Mouse (Mus musculus) frontal cortex, postnatal 36 days (tissue): ENCODE measurements around the gene Pnmal1.
A peak's percentile ranks its signal among the peaks of the same experiment; 100 is the strongest.

ENCODE experiments used
- DNase-seq, 2 experiments: peaks; one replicate each; pipeline ENCODE4 v3.0.0; 2022; ENCODE audit warnings: low spot score in 2 of 2

The Pnmal1 gene

GRCm38 (mm10) chr7:16959539-16960187 lies at the start of gene Pnmal1:
Gene Pnmal1, plus strand, starts transcription at chr7:16959679.
- DNase-seq: peak; percentile 90 to 96

- no peak for DNase-seq
Observed at GRCm38 (mm10) chr7:16909909-16910308, 49.6 kb upstream of the Pnmal1 start.

GRCm38 (mm10) chr7:16911904-16912303 lies 47.6 kb upstream of the Pnmal1 start:
- DNase-seq: no peak

GRCm38 (mm10) chr7:16912360-16912759 lies 47.1 kb upstream of the Pnmal1 start:
- no peak for DNase-seq

- DNase-seq: peak; percentile 70 to 78
Observed at GRCm38 (mm10) chr7:16913806-16914452, 45.5 kb upstream of the Pnmal1 start.

GRCm38 (mm10) chr7:16914453-16915343 lies 44.8 kb upstream of the Pnmal1 start:
- DNase-seq: no peak

- no peak for DNase-seq
Observed at GRCm38 (mm10) chr7:16915461-16916340, 43.8 kb upstream of the Pnmal1 start.

GRCm38 (mm10) chr7:16916342-16917265 lies 42.9 kb upstream of the Pnmal1 start:
- no peak for DNase-seq

- no peak for DNase-seq
Observed at GRCm38 (mm10) chr7:16917447-16917846, 42.0 kb upstream of the Pnmal1 start.

GRCm38 (mm10) chr7:16918014-16918413 lies 41.5 kb upstream of the Pnmal1 start:
- DNase-seq: peak; percentile 80 to 82

- DNase-seq: no peak
Observed at GRCm38 (mm10) chr7:16918670-16919069, 40.8 kb upstream of the Pnmal1 start.

- no peak for DNase-seq
Observed at GRCm38 (mm10) chr7:16919395-16920149, 39.9 kb upstream of the Pnmal1 start.

GRCm38 (mm10) chr7:16920150-16920579 lies 39.3 kb upstream of the Pnmal1 start:
- no peak for DNase-seq

- DNase-seq: peak in 1 of 2 experiments; percentile 58
Observed at GRCm38 (mm10) chr7:16920818-16921791, 38.4 kb upstream of the Pnmal1 start.

- no peak for DNase-seq
Observed at GRCm38 (mm10) chr7:16921881-16922335, 37.6 kb upstream of the Pnmal1 start.

- DNase-seq: peak; percentile 54 to 64
Observed at GRCm38 (mm10) chr7:16922360-16922973, 37.0 kb upstream of the Pnmal1 start.

GRCm38 (mm10) chr7:16923283-16924036 lies 36.0 kb upstream of the Pnmal1 start:
- peak; percentile 48 to 58 for DNase-seq
